Mouse (Mus musculus): Measurements from ENCODE around the gene Zfp280b. TPM values are rescaled to one million over a fixed set of nuclear protein-coding genes. Genes with fewer than 3 reads are reported as not detected.
A peak's percentile ranks its signal among the peaks of the same experiment; 100 is the strongest.

The Zfp280b gene
- total RNA-seq, 2 experiments from 2014 or later, result 15.5 to 16.1 TPM

- H3K4me3 ChIP-seq, result no peak overlapping the region
- no peak overlapping the region for H3K27ac ChIP-seq
- no peak for DNase-seq (ENCODE audit: low spot score in 2 of 2)
- TF ChIP-seq CTCF (conservative IDR thresholded peaks at IDR 0.05), result no peak
Observed at GRCm38 (mm10) chr10:76012922-76013321, 19.5 kb upstream of the Zfp280b start.

GRCm38 (mm10) chr10:76016886-76017285 lies 15.6 kb upstream of the Zfp280b start:
- no peak for TF ChIP-seq CTCF (conservative IDR thresholded peaks at IDR 0.05)
- DNase-seq (ENCODE audit: low spot score in 2 of 2), result no peak
- Histone ChIP-seq H3K27ac (no peak overlapping the region), H3K4me3 (no peak overlapping the region)

GRCm38 (mm10) chr10:76021728-76022127 lies 10.7 kb upstream of the Zfp280b start:
- DNase-seq (ENCODE audit: low spot score in 2 of 2), result no peak
- no peak for TF ChIP-seq CTCF (conservative IDR thresholded peaks at IDR 0.05)
- Histone ChIP-seq H3K4me3 (no peak overlapping the region), H3K27ac (no peak overlapping the region)

GRCm38 (mm10) chr10:76023921-76024320 lies 8.5 kb upstream of the Zfp280b start:
- no peak for TF ChIP-seq CTCF (conservative IDR thresholded peaks at IDR 0.05)
- no peak overlapping the region for H3K4me3 ChIP-seq
- H3K27ac ChIP-seq, result no peak overlapping the region
- DNase-seq (ENCODE audit: low spot score in 2 of 2), result no peak

DNA sequence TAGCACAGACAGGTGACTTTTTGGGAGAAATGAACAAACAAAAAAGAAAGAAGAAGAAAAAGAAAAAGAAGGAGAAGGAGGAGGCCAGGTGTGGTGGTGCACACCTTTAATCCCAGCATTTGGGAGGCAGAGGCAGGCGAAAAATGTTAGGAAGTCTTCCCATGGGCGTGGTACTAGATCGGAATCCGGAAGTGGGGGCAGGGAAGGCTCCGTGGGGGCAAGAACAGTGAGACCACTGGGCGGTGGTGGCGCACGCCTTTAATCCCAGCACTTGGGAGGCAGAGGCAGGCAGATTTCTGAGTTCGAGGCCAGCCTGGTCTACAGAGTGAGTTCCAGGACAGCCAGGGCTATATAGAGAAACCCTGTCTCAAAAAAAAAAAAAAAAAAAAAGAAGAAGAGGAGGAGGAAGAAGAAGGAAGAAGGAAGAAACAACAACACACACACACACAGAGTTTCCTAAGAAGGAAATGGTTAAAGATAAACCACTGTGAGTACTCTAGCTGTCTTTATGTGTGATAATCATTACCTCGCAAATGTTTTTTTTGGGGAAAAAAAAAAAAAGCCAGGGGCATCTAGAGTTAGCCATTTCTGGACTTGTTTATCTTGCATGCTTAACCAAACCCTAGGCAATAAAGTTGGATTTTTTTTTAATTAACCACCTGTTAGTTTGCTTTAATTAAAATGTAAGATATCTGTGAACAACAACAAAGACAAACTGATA lies 6.8 kb upstream of the Zfp280b start:
- H3K4me3 ChIP-seq, result no peak overlapping the region
- TF ChIP-seq CTCF (conservative IDR thresholded peaks at IDR 0.05), result no peak
- no peak overlapping the region for H3K27ac ChIP-seq
- DNase-seq (ENCODE audit: low spot score in 2 of 2), result no peak

- DNase-seq (ENCODE audit: low spot score in 2 of 2), result no peak
- H3K4me3 ChIP-seq, result no peak overlapping the region
- H3K27ac ChIP-seq, result no peak overlapping the region
- TF ChIP-seq CTCF (conservative IDR thresholded peaks at IDR 0.05), result no peak
Observed at GRCm38 (mm10) chr10:76027127-76028015, 5.1 kb upstream of the Zfp280b start.

DNA sequence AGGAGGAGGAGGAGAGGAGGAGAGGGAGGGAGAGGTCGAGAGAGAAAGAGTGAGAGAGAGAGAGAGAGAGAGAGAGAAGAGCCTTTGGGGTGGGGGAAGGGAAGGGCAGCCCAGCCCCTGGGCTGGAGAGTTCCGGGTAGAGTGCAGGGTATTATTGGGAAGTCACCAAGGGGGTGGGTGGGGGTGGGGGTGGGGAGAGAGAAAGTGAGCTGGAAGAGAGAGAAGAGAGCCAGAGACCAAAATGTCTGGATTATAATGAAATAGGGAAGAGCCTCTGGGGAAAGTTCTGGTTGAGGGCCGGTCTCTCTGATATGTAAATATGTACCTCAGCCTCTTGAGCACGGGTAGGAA lies 4.5 kb upstream of the Zfp280b start:
- H3K27ac ChIP-seq, result no peak overlapping the region
- TF ChIP-seq CTCF (conservative IDR thresholded peaks at IDR 0.05), result no peak
- no peak for DNase-seq (ENCODE audit: low spot score in 2 of 2)
- H3K4me3 ChIP-seq, result no peak overlapping the region

DNA sequence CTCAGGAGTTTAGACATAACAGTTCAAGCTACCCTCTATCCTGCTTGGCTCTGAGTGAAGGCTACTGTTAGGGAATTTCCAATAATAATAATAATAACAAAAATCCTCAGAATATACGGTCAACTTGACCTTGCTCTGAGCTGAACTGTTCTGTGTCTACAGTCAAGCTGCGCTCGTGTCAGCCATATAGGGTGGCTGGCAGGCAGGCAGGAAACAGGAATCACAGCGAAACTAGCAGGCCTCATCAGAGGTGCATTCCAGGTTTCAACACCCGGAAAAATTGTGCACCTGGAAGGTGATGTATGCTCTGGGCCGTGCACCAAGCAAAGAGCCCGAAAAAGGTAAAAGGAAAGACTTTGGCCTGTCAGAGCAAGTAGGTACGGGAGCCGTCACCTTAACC lies 4.1 kb upstream of the Zfp280b start:
- H3K4me3 ChIP-seq, result no peak overlapping the region
- DNase-seq (ENCODE audit: low spot score in 2 of 2), result no peak
- TF ChIP-seq CTCF (conservative IDR thresholded peaks at IDR 0.05), result no peak
- no peak overlapping the region for H3K27ac ChIP-seq

DNA sequence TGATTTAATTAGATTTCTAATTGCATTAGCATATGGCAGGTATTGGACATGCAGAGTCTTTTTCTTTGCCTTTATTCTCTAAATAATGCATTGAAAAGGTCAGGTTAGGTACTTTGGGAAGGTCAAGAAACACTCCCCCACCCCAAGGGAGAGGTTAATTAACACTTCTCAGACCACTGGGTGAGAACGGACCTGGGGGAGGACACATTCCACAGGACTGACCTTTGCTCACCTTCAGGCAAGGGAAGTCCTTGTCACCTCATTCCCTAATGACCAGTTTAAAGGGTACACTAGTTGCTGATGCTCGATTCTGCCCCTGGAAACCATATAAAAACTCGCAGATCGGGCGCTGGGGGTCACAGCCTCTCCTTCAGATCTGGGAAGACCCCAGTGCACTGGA lies 3.2 kb upstream of the Zfp280b start:
- no peak for DNase-seq (ENCODE audit: low spot score in 2 of 2)
- Histone ChIP-seq H3K27ac (no peak overlapping the region), H3K4me3 (no peak overlapping the region)
- no peak for TF ChIP-seq CTCF (conservative IDR thresholded peaks at IDR 0.05)

DNA sequence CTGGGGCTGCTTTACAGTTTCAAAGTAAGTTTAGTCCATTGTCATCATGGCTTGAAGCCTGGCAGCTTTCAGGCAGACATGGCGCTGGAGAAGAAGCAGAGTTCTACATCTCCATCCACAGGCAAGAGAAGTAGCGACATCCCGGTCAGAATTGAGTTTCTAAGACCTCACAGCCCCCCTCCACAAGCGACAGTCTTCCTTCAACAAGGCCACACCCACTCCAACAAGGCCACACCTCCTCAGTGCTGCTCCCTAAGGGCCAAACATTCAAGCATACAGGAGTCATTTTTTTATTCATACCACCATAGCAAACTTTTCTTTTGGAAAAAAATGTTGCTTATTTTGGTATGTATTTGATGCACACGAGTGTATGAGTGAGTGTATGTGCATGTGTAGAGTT lies 2.0 kb upstream of the Zfp280b start:
- no peak for TF ChIP-seq CTCF (conservative IDR thresholded peaks at IDR 0.05)
- no peak for DNase-seq (ENCODE audit: low spot score in 2 of 2)
- Histone ChIP-seq H3K4me3 (no peak overlapping the region), H3K27ac (no peak overlapping the region)

DNA sequence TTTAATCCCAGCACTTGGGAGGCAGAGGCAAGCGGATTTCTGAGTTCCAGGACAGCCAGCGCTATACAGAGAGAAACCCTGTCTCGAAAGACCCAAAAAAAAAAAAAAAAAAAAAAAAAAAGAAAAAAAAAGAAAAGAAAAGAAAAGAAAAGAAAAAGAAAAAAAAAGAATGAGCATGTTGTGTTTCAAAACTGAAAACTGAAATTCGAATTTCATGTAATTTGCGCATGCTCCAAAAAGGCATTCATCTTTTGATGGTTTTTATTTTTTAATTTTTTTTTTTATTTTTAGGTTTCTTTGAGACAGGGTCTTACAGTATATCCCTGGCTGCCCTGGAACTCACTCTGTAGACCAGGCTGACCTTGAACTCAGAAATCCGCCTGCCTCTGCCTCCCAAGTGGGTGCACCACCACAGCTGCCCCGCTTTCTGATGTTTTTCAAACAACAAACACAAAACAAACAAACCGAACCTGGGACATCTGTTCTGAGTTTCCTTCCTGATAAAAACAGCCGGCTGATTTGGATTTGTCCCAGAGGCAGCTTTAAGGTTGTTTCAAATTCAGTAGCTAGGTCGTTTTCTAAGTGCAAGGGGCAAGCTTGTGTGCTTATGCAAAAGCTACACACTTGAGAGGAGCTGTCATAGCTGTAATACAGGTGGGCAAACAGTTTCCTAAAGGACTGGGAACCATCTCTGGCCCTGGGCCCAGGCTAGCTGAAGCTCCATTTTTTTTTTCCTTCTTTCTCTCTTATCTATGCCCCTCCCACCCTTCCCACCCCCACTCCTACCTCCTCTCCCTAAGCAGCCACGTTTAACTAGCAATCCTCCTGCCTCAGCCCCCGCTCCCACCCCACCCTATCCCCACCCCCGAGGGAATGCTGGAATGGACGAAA lies 694 bp upstream of the Zfp280b start:
- no peak for TF ChIP-seq CTCF (conservative IDR thresholded peaks at IDR 0.05)
- Histone ChIP-seq H3K4me3 (peak overlapping the region; percentile 94), H3K27ac (peak overlapping the region; percentile 87)
- no peak for DNase-seq (ENCODE audit: low spot score in 2 of 2)

DNA sequence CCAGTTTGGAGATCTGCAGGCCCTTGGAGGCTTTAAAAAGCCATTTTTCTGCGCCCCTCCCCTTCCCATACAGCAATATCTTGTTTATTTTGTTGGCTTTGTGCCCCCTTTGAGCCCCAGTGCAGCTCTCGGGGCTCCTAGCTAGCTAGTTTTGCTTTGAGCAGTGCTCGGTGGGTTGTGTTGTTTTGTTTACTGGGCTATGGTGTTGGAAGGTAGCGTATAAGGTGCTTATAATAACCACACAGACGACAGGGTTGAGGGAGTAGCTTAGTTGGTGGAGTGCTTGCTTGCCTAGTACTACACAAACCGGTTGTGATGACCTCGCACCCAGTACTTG lies 637 bp downstream of the Zfp280b start:
- Histone ChIP-seq H3K27ac (peak overlapping the region; percentile 87), H3K4me3 (peak overlapping the region; percentile 94)
- DNase-seq (ENCODE audit: low spot score in 2 of 2), result no peak
- no peak for TF ChIP-seq CTCF (conservative IDR thresholded peaks at IDR 0.05)

DNA sequence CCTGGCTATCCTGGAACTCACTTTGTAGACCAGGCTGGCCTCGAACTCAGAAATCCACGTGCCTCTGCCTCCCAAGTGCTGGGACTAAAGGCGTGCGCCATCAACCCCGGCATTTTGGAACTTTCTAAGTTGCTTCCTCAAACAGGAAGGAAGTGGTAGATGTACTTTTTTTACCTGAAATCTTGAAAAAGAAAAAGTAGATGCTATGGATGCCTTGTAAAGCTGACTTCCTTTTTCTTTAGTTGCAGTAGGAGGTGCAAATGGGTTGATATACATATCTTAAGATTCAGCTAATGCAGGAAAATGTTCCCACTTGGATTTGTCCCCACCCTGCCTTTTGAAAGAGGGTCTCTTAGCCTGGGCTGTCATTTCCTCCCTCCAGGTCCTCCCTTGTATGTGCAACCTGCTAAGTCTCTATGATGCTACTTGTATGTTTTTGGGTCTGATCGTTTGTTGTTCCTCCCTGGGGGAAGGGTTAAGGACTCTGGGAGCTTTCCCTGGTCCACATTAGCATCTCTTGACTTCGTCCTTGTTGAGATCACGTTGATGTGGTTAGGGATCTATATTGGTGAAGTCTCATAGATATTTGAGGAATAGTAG lies 1.7 kb downstream of the Zfp280b start:
- DNase-seq (ENCODE audit: low spot score in 2 of 2), result no peak
- H3K4me3 ChIP-seq, result no peak overlapping the region
- TF ChIP-seq CTCF (conservative IDR thresholded peaks at IDR 0.05), result no peak
- no peak overlapping the region for H3K27ac ChIP-seq

All from layer of hippocampus, adult 2 months (tissue).